Mouse (Mus musculus): Measurements from ENCODE around the gene Olfr1034.

- TF ChIP-seq POLR2A (IDR thresholded peaks at IDR 0.05; ENCODE audit: borderline replicate concordance, low read depth, low read length) (no peak), CTCF (IDR thresholded peaks at IDR 0.05; ENCODE audit: low read depth, low read length) (no peak)
These were observed at the start of gene Olfr1034 for GRCm38 (mm10) chr2:86045561-86045960.
